Mouse (Mus musculus) heart, postnatal 0 days (tissue): ENCODE measurements around the gene Kcnk10. TPM values are rescaled to one million over a fixed set of nuclear protein-coding genes. Genes with fewer than 3 reads are reported as not detected.

Experiments used
- ATAC-seq: fragments of 200-750 bp; cut with Nextera tagmentation; 2 replicates; pipeline ENCODE4 v1.8.0; 2017; ENCODE audit warnings: low read depth, moderate number of reproducible peaks, moderate library complexity; ENCODE audit not compliant: insufficient read depth
- DNase-seq: peaks from one replicate; pipeline ENCODE4 v3.0.0-alpha.2; 2016; ENCODE audit warnings: low spot score
- H3K27ac ChIP-seq: fragments of 300-500 bp; sonication (generic); 2 replicates; pipeline ENCODE4 v1.5.1; 2014; ENCODE audit warnings: low read depth, mild to moderate bottlenecking
- H3K27me3 ChIP-seq: fragments of 300-500 bp; sonication (generic); 2 replicates; pipeline ENCODE4 v1.6.1; 2014; ENCODE audit warnings: low read length, mixed read lengths; ENCODE audit not compliant: control insufficient read depth, insufficient read depth
- H3K36me3 ChIP-seq: fragments of 300-500 bp; sonication (generic); replicated peaks from 2 replicates; pipeline ENCODE4 v1.6.1; 2014; ENCODE audit warnings: low read length, mixed read lengths; ENCODE audit not compliant: control insufficient read depth, insufficient read depth
- H3K4me1 ChIP-seq: fragments of 300-500 bp; sonication (generic); 2 replicates; pipeline ENCODE4 v1.6.1; 2014; ENCODE audit warnings: antibody characterized with exemption; ENCODE audit not compliant: control insufficient read depth, insufficient read depth
- H3K4me2 ChIP-seq: fragments of 300-500 bp; sonication (generic); 2 replicates; pipeline ENCODE4 v1.6.1; 2014; ENCODE audit warnings: low read depth, mild to moderate bottlenecking, low read length, moderate library complexity
- H3K4me3 ChIP-seq: fragments of 300-500 bp; sonication (generic); 2 replicates; pipeline ENCODE4 v1.5.1; 2014; ENCODE audit warnings: low read depth, low read length
- H3K9ac ChIP-seq: fragments of 300-500 bp; sonication (generic); replicated peaks from 2 replicates; pipeline ENCODE4 v1.6.1; 2014; ENCODE audit warnings: low read depth, low read length, mixed read lengths
- H3K9me3 ChIP-seq: fragments of 300-500 bp; sonication (generic); replicated peaks from 2 replicates; pipeline ENCODE4 v1.6.1; 2016; ENCODE audit warnings: low read length; ENCODE audit not compliant: control insufficient read depth
- CTCF ChIP-seq: IDR thresholded peaks from 2 replicates; pipeline ENCODE4 v1.5.1; 2016; ENCODE audit warnings: antibody characterized with exemption, control low read depth, low read depth
- EP300 ChIP-seq: IDR thresholded peaks from 2 replicates; pipeline ENCODE4 v1.6.1; 2016; ENCODE audit warnings: antibody characterized with exemption, low read depth
- WGBS: fragments of 180-500 bp; shearing (Covaris S2); extraction: QIAGEN DNeasy Blood & Tissue Kit; methylation state at CpG from one replicate; pipeline ENCODE4 v1.1.7; 2014; 5-methylcytosine and 5-hydroxymethylcytosine counted together
- polyA plus RNA-seq: library from polyadenylated mRNA; unstranded; fragments of >200 nt; fragmentation: Nextera tagmentation; extraction: Ambion mirVana; gene quantifications from 2 replicates; pipeline ENCODE4 v1.2.1, GENCODE M21; 2015
- total RNA-seq: library from RNA; depleted of rRNA; stranded (reverse); fragments of >200 nt; gene quantifications from 2 replicates; pipeline ENCODE4 v1.2.3, GENCODE M21; 2014; ENCODE audit warnings: low replicate concordance

Gene Kcnk10
- total and polyA plus RNA-seq, 2 experiments from 2014 or later: not detected

- ATAC-seq (no peak), DNase-seq (no peak)
- Histone ChIP-seq H3K9me3 (no peaks in the 10 kb centered on the region), H3K27me3 (no peaks in the 10 kb centered on the region), H3K4me2 (no peak overlapping the region), H3K27ac (no peak overlapping the region), H3K4me3 (no peak overlapping the region), H3K36me3 (no peaks in the 10 kb centered on the region), H3K9ac (no peak overlapping the region), H3K4me1 (no peaks in the 10 kb centered on the region)
- TF ChIP-seq CTCF (no peak), EP300 (no peak)
- WGBS: 68% methylated on average over 5 of the region's 5 CpGs
Measured at GRCm38 (mm10) chr12:98471232-98471631, 106.9 kb downstream of the Kcnk10 start.

GRCm38 (mm10) chr12:98470097-98470496 lies 108.0 kb downstream of the Kcnk10 start:
- H3K4me3 ChIP-seq: no peak overlapping the region
- TF ChIP-seq EP300: no peak
- no peak for TF ChIP-seq CTCF
- no peaks in the 10 kb centered on the region for H3K4me1 ChIP-seq
- DNase-seq: no peak
- H3K27ac ChIP-seq: no peak overlapping the region
- 71% methylated on average over 3 of the region's 3 CpGs for WGBS
- H3K9me3 ChIP-seq: no peaks in the 10 kb centered on the region
- H3K36me3 ChIP-seq: no peaks in the 10 kb centered on the region
- no peak overlapping the region for H3K4me2 ChIP-seq
- no peaks in the 10 kb centered on the region for H3K27me3 ChIP-seq
- H3K9ac ChIP-seq: no peak overlapping the region
- ATAC-seq: no peak

- H3K4me2 ChIP-seq: no peak overlapping the region
- ATAC-seq: no peak
- DNase-seq: no peak
- H3K4me3 ChIP-seq: no peak overlapping the region
- TF ChIP-seq CTCF (no peak), EP300 (no peak)
- H3K27me3 ChIP-seq: no peaks in the 10 kb centered on the region
- H3K9ac ChIP-seq: no peak overlapping the region
- H3K36me3 ChIP-seq: no peaks in the 10 kb centered on the region
- WGBS: 84% methylated on average over 4 of the region's 4 CpGs
- no peaks in the 10 kb centered on the region for H3K9me3 ChIP-seq
- no peaks in the 10 kb centered on the region for H3K4me1 ChIP-seq
- H3K27ac ChIP-seq: no peak overlapping the region
Measured at GRCm38 (mm10) chr12:98467793-98468192, 110.3 kb downstream of the Kcnk10 start.

GRCm38 (mm10) chr12:98459889-98460288 lies 118.2 kb downstream of the Kcnk10 start:
- no peak for DNase-seq
- no peak overlapping the region for H3K27ac ChIP-seq
- TF ChIP-seq EP300 (no peak), CTCF (no peak)

GRCm38 (mm10) chr12:98458944-98459343 lies 119.2 kb downstream of the Kcnk10 start:
- TF ChIP-seq CTCF (no peak), EP300 (no peak)

More at GRCm38 (mm10) chr12:98459889-98460288, 118.2 kb downstream of the Kcnk10 start:
- no peaks in the 10 kb centered on the region for H3K4me1 ChIP-seq
- no peak overlapping the region for H3K4me2 ChIP-seq
- no peaks in the 10 kb centered on the region for H3K27me3 ChIP-seq
- H3K9me3 ChIP-seq: no peaks in the 10 kb centered on the region
- ATAC-seq: no peak
- WGBS: 45% methylated on average over 3 of the region's 3 CpGs
- no peak overlapping the region for H3K4me3 ChIP-seq
- no peaks in the 10 kb centered on the region for H3K36me3 ChIP-seq
- no peak overlapping the region for H3K9ac ChIP-seq

GRCm38 (mm10) chr12:98458516-98458915 lies 119.6 kb downstream of the Kcnk10 start:
- WGBS: 83% methylated on average over 5 of the region's 5 CpGs
- no peak for ATAC-seq
- no peak overlapping the region for H3K4me3 ChIP-seq

More at GRCm38 (mm10) chr12:98458944-98459343, 119.2 kb downstream of the Kcnk10 start:
- H3K4me2 ChIP-seq: no peak overlapping the region
- no peak overlapping the region for H3K4me3 ChIP-seq
- no peaks in the 10 kb centered on the region for H3K9me3 ChIP-seq
- no peak for ATAC-seq
- WGBS: 78% methylated on average over 4 of the region's 4 CpGs
- no peak overlapping the region for H3K9ac ChIP-seq
- H3K36me3 ChIP-seq: no peaks in the 10 kb centered on the region
- no peak for DNase-seq
- no peak overlapping the region for H3K27ac ChIP-seq
- H3K27me3 ChIP-seq: no peaks in the 10 kb centered on the region
- no peaks in the 10 kb centered on the region for H3K4me1 ChIP-seq

More at GRCm38 (mm10) chr12:98458516-98458915, 119.6 kb downstream of the Kcnk10 start:
- no peak for DNase-seq
- TF ChIP-seq CTCF: no peak
- no peak for TF ChIP-seq EP300
- Histone ChIP-seq H3K9me3 (no peaks in the 10 kb centered on the region), H3K36me3 (no peaks in the 10 kb centered on the region), H3K27ac (no peak overlapping the region), H3K4me2 (no peak overlapping the region), H3K27me3 (no peaks in the 10 kb centered on the region), H3K9ac (no peak overlapping the region), H3K4me1 (no peaks in the 10 kb centered on the region)
